Mouse (Mus musculus) c-Kit-positive CD71-positive TER-119-negative erythroid progenitor cells, embryonic 14.5 days (primary cell): Measurements from ENCODE around the gene Scd1.
"Not testable (repeated sequence)": the region's sequence is repeated elsewhere in the genome, so short reads cannot be mapped to it uniquely, and the experiment has no call there.

Source experiments
- DNase-seq: peaks from one replicate; pipeline ENCODE4 v3.0.0-alpha.2; 2013; ENCODE audit warnings: low read depth

The Scd1 gene

GRCm38 (mm10) chr19:44396742-44397141, 10.9 kb downstream of the Scd1 start:
- DNase-seq, result peak; percentile 57

- DNase-seq, result peak; percentile 74
Measured at GRCm38 (mm10) chr19:44394972-44395371, 12.7 kb downstream of the Scd1 start.

GRCm38 (mm10) chr19:44393962-44394422, 13.7 kb downstream of the Scd1 start:
- DNase-seq, result no peak

- no peak for DNase-seq
Measured at GRCm38 (mm10) chr19:44392339-44393009, 15.2 kb downstream of the Scd1 start.

- DNase-seq, result no peak
Measured at GRCm38 (mm10) chr19:44391856-44392255, 15.8 kb downstream of the Scd1 start.

GRCm38 (mm10) chr19:44389507-44389906, 18.2 kb downstream of the Scd1 start:
- no peak for DNase-seq

- DNase-seq, result peak; percentile 91
Measured at GRCm38 (mm10) chr19:44388475-44389428, 18.9 kb downstream of the Scd1 start.

- no peak for DNase-seq
Measured at GRCm38 (mm10) chr19:44387746-44388474, 19.8 kb downstream of the Scd1 start.

- DNase-seq, result no peak
Measured at GRCm38 (mm10) chr19:44387089-44387671, 20.5 kb downstream of the Scd1 start.

GRCm38 (mm10) chr19:44385887-44386498, 21.7 kb downstream of the Scd1 start:
- DNase-seq, result no peak

GRCm38 (mm10) chr19:44382682-44383321, 24.9 kb downstream of the Scd1 start:
- DNase-seq, result no peak

GRCm38 (mm10) chr19:44380065-44380464, 27.6 kb downstream of the Scd1 start:
- no peak for DNase-seq

- DNase-seq, result no peak
Measured at GRCm38 (mm10) chr19:44379090-44379489, 28.6 kb downstream of the Scd1 start.

- no peak for DNase-seq
Measured at GRCm38 (mm10) chr19:44377629-44378375, 29.9 kb downstream of the Scd1 start.

- no peak for DNase-seq
Measured at GRCm38 (mm10) chr19:44376511-44376951, 31.1 kb downstream of the Scd1 start.

GRCm38 (mm10) chr19:44372969-44373368, 34.7 kb downstream of the Scd1 start:
- peak; percentile 85 for DNase-seq

- no peak for DNase-seq
Measured at GRCm38 (mm10) chr19:44370231-44370630, 37.4 kb downstream of the Scd1 start.

- no peak for DNase-seq
Measured at GRCm38 (mm10) chr19:44369371-44369770, 38.3 kb downstream of the Scd1 start.

- not testable (repeated sequence) for DNase-seq
Measured at GRCm38 (mm10) chr19:44367076-44367475, 40.6 kb downstream of the Scd1 start.

GRCm38 (mm10) chr19:44365733-44366132, 41.9 kb downstream of the Scd1 start:
- DNase-seq, result no peak
